Mouse (Mus musculus) stomach, postnatal 0 days (tissue): ENCODE data around the gene E2f4. TPM values are rescaled to one million over a fixed set of nuclear protein-coding genes. Genes with fewer than 3 reads are reported as not detected.

Experiments
- ATAC-seq: fragments of 200-750 bp; cut with Nextera tagmentation; 2 replicates; pipeline ENCODE4 v1.8.0; 2017; ENCODE audit not compliant: low FRiP score, low TSS enrichment
- DNase-seq: peaks from one replicate; pipeline ENCODE4 v3.0.0-alpha.2; 2016; ENCODE audit warnings: low spot score
- H3K27ac ChIP-seq: fragments of 300-500 bp; sonication (generic); replicated peaks from 2 replicates; pipeline ENCODE4 v1.5.1; 2014; ENCODE audit warnings: mild to moderate bottlenecking, control low read depth
- H3K27me3 ChIP-seq: fragments of 300-500 bp; sonication (generic); 2 replicates; pipeline ENCODE4 v1.6.1; 2014; ENCODE audit warnings: low read length; ENCODE audit not compliant: control insufficient read depth, insufficient read depth
- H3K36me3 ChIP-seq: fragments of 300-500 bp; sonication (generic); 2 replicates; pipeline ENCODE4 v1.6.1; 2014; ENCODE audit warnings: low read length, mixed read lengths; ENCODE audit not compliant: control insufficient read depth, insufficient read depth
- H3K4me1 ChIP-seq: fragments of 300-500 bp; sonication (generic); replicated peaks from 2 replicates; pipeline ENCODE4 v1.6.1; 2014; ENCODE audit warnings: antibody characterized with exemption; ENCODE audit not compliant: control insufficient read depth, insufficient read depth
- H3K4me2 ChIP-seq: fragments of 300-500 bp; sonication (generic); replicated peaks from 2 replicates; pipeline ENCODE4 v1.6.1; 2014; ENCODE audit warnings: low read depth, mild to moderate bottlenecking, control low read depth, moderate library complexity
- H3K4me3 ChIP-seq: fragments of 300-500 bp; sonication (generic); 2 replicates; pipeline ENCODE4 v1.5.1; 2014; ENCODE audit warnings: low read depth, low read length, control low read depth
- H3K9ac ChIP-seq: fragments of 300-500 bp; sonication (generic); 2 replicates; pipeline ENCODE4 v1.6.1; 2014; ENCODE audit warnings: mild to moderate bottlenecking, low read length, control low read depth, mixed read lengths
- H3K9me3 ChIP-seq: fragments of 300-500 bp; sonication (generic); 2 replicates; pipeline ENCODE4 v1.6.1; 2016; ENCODE audit warnings: low read length; ENCODE audit not compliant: control insufficient read depth
- CTCF ChIP-seq: IDR thresholded peaks from 2 replicates; pipeline ENCODE4 v1.5.1; 2016; ENCODE audit warnings: antibody characterized with exemption, low read depth, mild to moderate bottlenecking, moderate library complexity
- EP300 ChIP-seq: optimal IDR thresholded peaks from 2 replicates; pipeline ENCODE3; 2016; ENCODE audit warnings: antibody characterized with exemption
- WGBS: fragments of 180-500 bp; shearing (Covaris S2); extraction: QIAGEN DNeasy Blood & Tissue Kit; methylation state at CpG from one replicate; pipeline ENCODE4 v1.1.7; 2014; 5-methylcytosine and 5-hydroxymethylcytosine counted together
- polyA plus RNA-seq: library from polyadenylated mRNA; unstranded; fragments of >200 nt; fragmentation: Nextera tagmentation; extraction: Ambion mirVana; gene quantifications from 2 replicates; pipeline ENCODE4 v1.2.1, GENCODE M21; 2015

Gene E2f4
- polyA plus RNA-seq, 1 experiment from 2014 or later: 31.0 TPM

GRCm38 (mm10) chr8:105261326-105261980, 36.0 kb upstream of the E2f4 start:
- peaks cover 10% of the 10 kb centered on the region; the same call in 1 of the 2 replicates for H3K4me1 ChIP-seq
- no peak overlapping the region for H3K9ac ChIP-seq
- no peaks in the 10 kb centered on the region for H3K36me3 ChIP-seq
- ATAC-seq: no peak
- H3K4me3 ChIP-seq: no peak overlapping the region
- no peak for TF ChIP-seq EP300
- no peak for TF ChIP-seq CTCF
- H3K4me2 ChIP-seq: no peak overlapping the region
- no peaks in the 10 kb centered on the region for H3K9me3 ChIP-seq
- DNase-seq: no peak
- no peaks in the 10 kb centered on the region; the same call in 1 of the 2 replicates for H3K27me3 ChIP-seq
- H3K27ac ChIP-seq: no peak overlapping the region
- WGBS: 82% methylated on average over 12 of the region's 12 CpGs

- H3K9me3 ChIP-seq: no peaks in the 10 kb centered on the region
- H3K27ac ChIP-seq: no peak overlapping the region
- peak overlapping the region; percentile 91; the same call in 1 of the 2 replicates for H3K4me2 ChIP-seq
- peak overlapping the region; percentile 65; the same call in 1 of the 2 replicates for H3K4me3 ChIP-seq
- H3K9ac ChIP-seq: no peak overlapping the region
- 46% methylated on average over 16 of the region's 16 CpGs for WGBS
- DNase-seq (no peak), ATAC-seq (no peak)
- H3K36me3 ChIP-seq: no peaks in the 10 kb centered on the region; the same call in 1 of the 2 replicates
- H3K4me1 ChIP-seq: peaks cover 10% of the 10 kb centered on the region; the same call in 1 of the 2 replicates
- H3K27me3 ChIP-seq: no peaks in the 10 kb centered on the region; the same call in 1 of the 2 replicates
- peak; percentile 34; the same call in 1 of the 2 replicates for TF ChIP-seq CTCF
- no peak for TF ChIP-seq EP300
Measured at GRCm38 (mm10) chr8:105263244-105263912, 34.1 kb upstream of the E2f4 start.

GRCm38 (mm10) chr8:105264024-105264982, 33.2 kb upstream of the E2f4 start, which contains the start of the genes Tradd and Fbxl8:
TSS of gene Tradd (minus strand) at chr8:105264609.
TSS of gene Fbxl8 (plus strand) at chr8:105264648.
- Histone ChIP-seq H3K36me3 (no peaks in the 10 kb centered on the region; the same call in 1 of the 2 replicates), H3K4me2 (peak within 1 kb of the TSS; percentile 91), H3K9ac (peak within 1 kb of the TSS; percentile 69), H3K9me3 (no peaks in the 10 kb centered on the region), H3K4me3 (peak within 1 kb of the TSS; percentile 65), H3K27ac (no peak within 1 kb of the TSS), H3K4me1 (0 out of 2 replicates have a peak, but pooled peaks cover 11% of the 10 kb centered on the region), H3K27me3 (peaks cover 2% of the 10 kb centered on the region; the same call in 1 of the 2 replicates)
- DNase-seq (peak; percentile 83), ATAC-seq (peak; percentile 76)
- under 1% methylated on average over 54 of the region's 54 CpGs for WGBS
- TF ChIP-seq EP300 (no peak), CTCF (0 out of 2 replicates have a peak, but pooled peaks have one; percentile 10)

- H3K27ac ChIP-seq: no peak overlapping the region
- peak overlapping the region; percentile 65 for H3K4me3 ChIP-seq
- peak overlapping the region; percentile 69 for H3K9ac ChIP-seq
- H3K4me2 ChIP-seq: peak overlapping the region; percentile 91
- 0 out of 2 replicates have a peak, but pooled peaks cover 9% of the 10 kb centered on the region for H3K4me1 ChIP-seq
- 12% methylated on average over 10 of the region's 10 CpGs for WGBS
- H3K36me3 ChIP-seq: no peaks in the 10 kb centered on the region; the same call in 1 of the 2 replicates
- H3K27me3 ChIP-seq: peaks cover 2% of the 10 kb centered on the region; the same call in 1 of the 2 replicates
- TF ChIP-seq EP300 (no peak), CTCF (no peak)
- H3K9me3 ChIP-seq: no peaks in the 10 kb centered on the region
- ATAC-seq (peak; percentile 48; the same call in 1 of the 2 replicates), DNase-seq (peak; percentile 42)
Measured at GRCm38 (mm10) chr8:105265128-105265527, 32.3 kb upstream of the E2f4 start.

GRCm38 (mm10) chr8:105266775-105267174, 30.7 kb upstream of the E2f4 start:
- DNase-seq (no peak), ATAC-seq (no peak)
- no peaks in the 10 kb centered on the region for H3K9me3 ChIP-seq
- no peak overlapping the region for H3K4me3 ChIP-seq
- no peak overlapping the region for H3K4me2 ChIP-seq
- WGBS: 63% methylated on average over 13 of the region's 13 CpGs
- no peak overlapping the region for H3K27ac ChIP-seq
- H3K4me1 ChIP-seq: 0 out of 2 replicates have a peak, but pooled peaks cover 9% of the 10 kb centered on the region
- TF ChIP-seq EP300 (no peak), CTCF (no peak)
- peaks cover 2% of the 10 kb centered on the region; the same call in 1 of the 2 replicates for H3K27me3 ChIP-seq
- no peak overlapping the region for H3K9ac ChIP-seq
- H3K36me3 ChIP-seq: no peaks in the 10 kb centered on the region; the same call in 1 of the 2 replicates
